Mouse (Mus musculus): ENCODE results near the gene Hnrnpr.

Gene Hnrnpr

DNA sequence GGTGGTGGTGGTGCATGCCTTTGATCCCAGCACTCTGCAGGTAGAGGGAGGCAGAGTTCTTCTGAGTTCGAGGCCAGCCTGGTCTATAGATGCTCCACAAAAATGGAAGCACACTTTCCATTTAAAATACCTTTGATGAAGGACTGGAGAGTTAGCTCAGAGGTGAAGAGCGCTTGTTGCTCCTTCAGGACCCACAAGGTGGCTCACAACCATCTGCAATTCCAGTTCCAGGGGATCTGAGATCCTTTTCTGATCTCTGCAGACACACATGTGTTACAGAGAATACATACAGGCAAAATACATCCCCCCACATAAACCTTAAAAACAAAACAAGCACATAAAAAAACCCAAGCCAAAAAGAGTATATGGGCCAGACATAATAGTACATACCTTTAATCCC lies 2.4 kb upstream of the Hnrnpr start:
- 61% methylated on average over 2 of the region's 2 CpGs for WGBS

DNA sequence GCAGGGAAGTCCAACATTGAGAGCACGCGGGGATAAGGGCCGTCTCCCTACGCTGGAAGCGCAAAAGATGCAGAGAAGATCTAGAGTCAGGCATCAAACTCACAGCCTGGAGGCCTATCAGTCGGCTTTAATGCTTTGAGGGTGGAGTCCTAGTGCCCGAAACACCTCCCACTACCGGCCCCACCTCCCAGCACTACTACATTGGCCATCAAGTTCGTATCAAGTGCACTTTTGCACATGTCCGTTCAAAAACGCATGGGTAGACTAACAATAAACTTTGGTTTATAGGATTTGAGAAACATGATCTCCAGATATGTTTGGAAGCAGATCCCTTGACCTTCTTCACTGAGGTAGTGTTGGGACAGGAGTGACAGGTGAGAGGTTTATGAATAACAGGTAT lies 962 bp upstream of the Hnrnpr start:
- 11% methylated on average over 11 of the region's 11 CpGs for WGBS

DNA sequence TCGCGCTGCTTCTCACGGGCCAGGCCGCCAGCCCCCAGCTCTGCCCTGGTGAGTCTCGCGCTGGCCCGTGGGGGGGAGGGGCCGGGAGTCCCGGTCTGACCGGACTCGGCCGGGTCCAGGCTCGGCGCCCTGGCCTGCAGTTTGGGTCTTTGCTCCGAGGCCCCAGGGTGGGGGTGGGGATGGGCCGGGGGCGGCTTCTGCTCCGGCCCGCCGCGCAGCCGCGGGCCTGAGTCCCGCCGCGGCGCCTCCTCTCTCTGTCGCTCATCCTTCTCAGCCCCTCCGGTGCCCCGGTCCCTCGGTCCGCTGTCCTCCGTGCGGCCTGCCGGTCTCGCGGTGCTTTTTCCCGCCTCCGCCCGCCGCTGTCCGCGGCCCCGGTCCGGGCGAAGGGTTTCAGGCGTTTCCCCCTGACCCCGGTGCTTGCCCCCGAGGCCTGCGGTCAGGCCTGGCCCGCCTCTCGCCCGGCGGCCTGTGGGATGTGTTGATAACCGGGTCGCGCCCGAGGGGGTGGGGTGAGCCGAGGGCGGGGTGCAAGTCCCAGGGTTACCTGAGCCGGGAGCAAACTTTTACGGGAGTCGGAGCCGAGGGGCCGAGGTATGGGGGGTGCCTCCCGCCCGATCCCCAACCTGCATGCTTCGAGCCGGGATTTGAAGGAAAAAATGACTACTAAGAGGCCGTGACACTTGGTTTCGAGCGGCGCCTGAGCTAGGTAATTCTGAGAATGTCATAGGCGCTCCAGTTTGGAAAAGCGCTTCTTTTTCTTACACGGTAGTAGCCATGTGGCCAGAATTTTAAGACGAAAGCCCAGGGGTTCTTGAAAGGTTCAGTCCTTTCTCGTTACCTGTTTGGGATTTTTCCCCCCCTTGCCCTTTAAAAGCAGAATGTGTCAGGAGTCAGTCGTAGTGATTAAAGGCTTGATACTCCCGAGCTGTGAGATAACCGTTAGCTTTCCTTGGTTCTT lies 579 bp downstream of the Hnrnpr start:
- WGBS = under 1% methylated on average over 80 of the region's 81 CpGs

DNA sequence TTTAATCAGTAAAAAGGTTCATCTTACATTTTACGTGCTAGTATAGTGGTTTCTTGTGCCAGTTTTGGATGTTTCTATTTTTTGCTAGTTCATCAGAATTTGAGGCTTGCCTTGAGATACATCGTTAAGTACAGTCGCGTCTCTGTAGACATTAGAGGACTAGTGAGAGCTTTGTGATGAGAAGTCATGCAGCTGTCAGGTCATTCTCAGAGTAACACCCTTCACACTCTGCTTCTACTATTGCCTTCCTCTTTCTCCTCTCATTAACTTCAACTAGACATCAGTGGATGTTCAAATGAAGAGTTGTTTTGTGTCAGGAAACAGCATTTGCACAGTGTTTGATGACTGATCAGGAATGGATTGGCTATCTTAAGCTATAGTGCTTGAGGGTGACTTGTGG lies 1.9 kb downstream of the Hnrnpr start:
- WGBS = 6% methylated on average over 4 of the region's 4 CpGs

DNA sequence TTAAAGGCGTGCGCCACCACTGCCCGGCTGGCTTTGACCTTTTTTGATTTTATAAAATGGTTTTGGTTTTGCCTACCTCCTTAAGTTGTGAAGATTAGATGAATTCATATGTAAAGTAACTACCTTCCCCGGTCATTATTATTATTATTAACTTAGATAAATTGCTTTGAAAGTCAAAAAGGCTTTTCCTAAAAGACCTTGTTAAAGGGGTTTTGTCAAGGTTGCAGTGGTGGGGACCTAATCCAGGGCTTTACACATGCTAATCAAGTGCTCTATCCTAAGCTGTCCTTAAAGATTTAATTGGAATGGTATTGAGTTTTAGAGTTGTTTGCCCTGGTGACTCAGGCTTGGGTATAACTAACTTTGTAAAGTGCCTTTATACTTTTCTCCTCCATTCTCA lies 6.9 kb downstream of the Hnrnpr start:
- 72% methylated on average over 4 of the region's 4 CpGs for WGBS

DNA sequence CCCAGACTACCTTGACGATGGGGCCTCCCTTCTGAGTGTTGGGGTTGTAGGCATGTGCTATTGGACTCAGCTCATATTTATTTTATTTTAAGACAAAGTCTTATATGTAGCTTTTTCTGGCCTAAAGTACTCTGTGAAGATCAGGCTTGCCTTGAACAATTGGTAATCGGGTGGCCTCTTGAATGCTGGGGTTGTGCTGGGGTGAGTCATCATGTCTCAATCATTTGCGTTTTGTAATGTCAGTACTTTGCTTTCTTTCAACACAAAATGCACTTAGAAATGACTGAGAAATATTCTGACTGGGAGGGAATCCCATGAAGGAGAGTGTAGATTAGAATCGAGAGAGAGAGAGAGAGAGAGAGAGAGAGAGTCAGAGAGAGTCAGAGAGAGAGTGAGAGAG lies 9.3 kb downstream of the Hnrnpr start:
- WGBS = 63% methylated on average over 4 of the region's 4 CpGs

DNA sequence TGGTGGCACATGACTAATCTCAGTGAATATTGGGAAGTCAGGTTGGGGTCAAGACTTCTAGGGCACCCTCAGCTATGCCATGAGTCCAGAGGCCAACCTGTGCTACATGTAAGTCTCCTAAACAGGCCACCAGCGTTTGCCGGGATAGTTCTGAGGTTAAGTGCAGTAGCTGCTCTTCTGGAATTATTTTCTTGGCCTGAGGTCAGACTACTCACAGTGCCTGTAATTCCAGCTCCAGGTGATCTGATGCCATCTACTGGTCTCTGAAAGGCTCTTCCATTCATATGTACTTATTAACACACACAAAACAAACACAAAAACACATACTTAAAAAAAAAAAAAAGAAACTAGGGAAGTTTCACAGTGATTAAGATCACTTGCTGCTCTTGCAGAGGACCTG lies 13.5 kb downstream of the Hnrnpr start:
- 49% methylated on average over 2 of the region's 2 CpGs for WGBS

DNA sequence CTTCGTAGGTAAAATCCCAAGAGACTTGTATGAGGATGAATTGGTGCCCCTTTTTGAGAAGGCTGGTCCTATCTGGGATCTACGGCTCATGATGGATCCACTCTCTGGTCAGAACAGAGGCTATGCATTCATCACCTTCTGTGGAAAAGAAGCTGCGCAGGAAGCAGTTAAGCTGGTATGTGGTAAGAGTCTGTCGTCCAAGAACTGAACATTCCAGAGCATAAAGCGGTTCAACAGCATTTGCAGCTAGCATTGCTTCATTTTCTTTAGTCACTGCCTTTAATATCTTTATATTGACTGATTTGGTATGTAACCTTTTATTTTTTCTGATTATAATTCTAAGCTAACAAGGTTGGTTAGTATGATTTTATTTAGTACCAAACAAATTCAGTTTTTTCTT lies 16.5 kb downstream of the Hnrnpr start:
- WGBS = 77% methylated on average over 5 of the region's 5 CpGs

DNA sequence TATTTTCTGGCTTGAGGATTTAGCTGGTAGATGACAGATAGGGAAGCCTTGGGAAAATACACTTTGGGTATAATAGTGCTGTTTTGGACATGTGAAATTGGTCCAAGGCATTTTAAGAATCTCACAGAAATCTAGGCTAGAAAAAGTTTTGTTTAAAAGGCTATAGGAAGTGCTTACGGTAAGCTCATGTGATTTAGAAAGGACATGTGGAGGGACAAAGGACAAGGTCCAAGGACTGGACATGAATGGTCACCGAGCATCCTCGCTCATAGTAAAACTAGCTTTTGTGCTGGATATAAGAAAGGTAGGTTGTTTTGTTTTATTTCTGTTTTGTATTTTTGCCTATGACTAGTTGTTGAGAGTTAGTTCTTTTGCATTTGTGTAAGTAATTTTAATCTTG lies 21.0 kb downstream of the Hnrnpr start:
- WGBS = 89% methylated on average over 3 of the region's 3 CpGs

DNA sequence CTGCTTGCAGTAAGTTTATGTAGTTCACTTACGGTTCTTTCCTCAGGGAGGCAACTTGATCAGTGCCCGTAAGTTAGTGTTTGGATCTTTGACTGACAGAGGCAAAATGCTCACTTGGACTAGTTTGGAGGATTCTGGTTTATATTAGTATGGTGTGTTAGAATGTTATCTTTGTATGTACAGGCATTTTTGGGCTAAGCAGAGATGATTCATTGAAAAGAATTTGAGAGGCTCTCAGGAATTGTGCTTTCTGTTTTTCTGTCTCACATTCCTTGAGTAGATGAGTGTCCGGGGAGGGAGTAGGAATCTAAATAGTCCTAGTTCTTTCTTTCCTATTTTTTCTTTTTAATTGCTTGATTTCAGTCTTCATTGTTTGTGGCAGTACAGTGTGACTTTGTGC lies 22.4 kb downstream of the Hnrnpr start:
- 81% methylated on average over 3 of the region's 3 CpGs for WGBS

DNA sequence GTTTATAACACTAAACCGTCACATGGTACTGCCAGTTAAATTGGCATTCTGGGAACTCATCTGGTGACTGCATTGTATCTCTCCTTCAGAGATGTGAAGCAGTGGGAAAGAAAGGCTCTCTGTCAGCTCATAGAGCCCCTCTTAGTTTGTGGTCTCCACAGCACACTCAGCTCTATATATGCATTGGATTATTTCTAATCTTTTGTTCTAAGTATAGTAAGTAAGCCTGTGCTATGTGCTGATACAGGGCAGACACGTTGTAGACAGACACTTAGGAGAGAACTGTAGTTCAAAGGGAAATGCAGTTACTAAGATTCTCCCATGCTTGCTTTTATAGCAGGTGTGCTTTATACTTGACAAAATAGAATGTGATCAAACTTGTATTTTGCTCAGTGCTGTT lies 24.3 kb downstream of the Hnrnpr start:
- 51% methylated on average over 2 of the region's 2 CpGs for WGBS

DNA sequence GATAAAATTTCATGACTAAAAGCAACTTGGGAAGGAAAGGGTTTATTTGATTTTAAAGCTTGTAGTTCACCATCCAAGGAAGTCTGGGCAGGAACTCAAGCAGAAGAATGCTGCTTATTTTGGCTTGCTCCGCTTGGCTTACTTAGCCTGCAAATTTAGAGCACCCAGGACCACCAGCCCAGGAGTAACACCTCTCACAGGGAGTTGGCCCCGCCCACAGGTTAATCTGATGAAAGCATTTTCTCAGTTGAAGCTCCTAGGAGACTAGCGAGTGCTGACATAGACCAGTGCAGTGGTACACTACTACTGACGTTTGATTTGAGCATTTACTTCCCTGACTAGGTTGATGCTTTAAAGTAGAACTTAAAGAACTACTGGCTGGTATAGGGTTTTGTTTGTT lies 26.4 kb downstream of the Hnrnpr start:
- WGBS = 45% methylated on average over 4 of the region's 4 CpGs

DNA sequence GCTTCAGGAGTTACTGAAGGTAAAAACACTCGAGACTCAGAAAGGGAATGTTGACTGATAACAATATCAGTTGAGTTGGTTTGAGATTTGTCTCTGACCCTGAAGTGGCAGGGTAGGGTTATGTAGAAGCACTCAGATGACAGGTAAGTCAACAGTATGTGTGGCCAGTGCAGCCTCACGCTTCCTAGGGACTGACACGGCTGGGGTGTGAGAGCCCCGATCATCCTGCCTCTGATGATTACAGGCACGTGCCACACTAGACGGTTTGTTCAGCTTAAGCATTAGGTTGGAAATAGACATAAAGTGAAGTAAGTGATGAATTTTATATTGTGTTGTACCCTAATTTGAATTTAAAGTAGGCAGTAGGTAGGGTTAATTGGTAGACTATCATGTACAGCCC lies 38.9 kb downstream of the Hnrnpr start:
- 93% methylated on average over 6 of the region's 6 CpGs for WGBS

DNA sequence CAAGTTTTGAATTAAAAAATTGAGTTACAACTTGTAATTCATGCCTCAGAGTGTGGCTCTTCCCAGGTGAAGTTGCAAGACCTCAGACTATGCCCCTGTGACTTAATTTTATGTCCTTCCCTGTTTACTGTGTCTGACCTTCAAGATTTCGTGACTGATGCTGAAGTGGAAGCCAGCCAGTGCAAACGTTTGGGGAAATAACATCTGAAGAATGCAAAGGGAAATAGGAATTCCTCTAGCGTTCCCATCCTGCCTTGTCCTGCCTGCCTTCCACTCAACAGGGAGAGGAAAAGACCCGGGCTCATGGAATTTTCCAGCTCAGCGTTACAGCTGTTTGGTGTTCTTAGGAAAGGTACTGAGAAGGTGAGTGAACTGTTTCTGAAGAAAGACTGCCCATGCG lies 46.3 kb downstream of the Hnrnpr start:
- 73% methylated on average over 6 of the region's 6 CpGs for WGBS

DNA sequence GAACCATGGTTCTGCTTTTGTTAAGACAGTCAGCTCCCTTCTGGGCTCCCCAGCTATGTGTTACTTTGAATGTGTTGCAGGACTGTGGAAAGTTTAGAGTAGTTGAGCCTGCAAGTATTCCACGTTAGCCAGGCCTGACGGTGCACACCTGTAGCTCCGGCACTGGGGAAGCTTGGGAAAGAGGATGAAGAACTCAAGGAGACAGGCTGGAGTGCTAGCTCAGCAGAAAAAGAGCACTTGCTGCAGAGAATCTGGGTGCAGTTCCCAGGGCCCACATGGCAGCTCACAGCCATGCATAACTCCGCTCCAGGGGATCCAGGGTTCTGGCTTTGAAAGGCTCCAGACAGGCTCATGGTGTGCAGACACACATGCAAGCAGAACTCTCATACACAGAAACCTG lies 46.7 kb downstream of the Hnrnpr start:
- 92% methylated on average over 4 of the region's 4 CpGs for WGBS

DNA sequence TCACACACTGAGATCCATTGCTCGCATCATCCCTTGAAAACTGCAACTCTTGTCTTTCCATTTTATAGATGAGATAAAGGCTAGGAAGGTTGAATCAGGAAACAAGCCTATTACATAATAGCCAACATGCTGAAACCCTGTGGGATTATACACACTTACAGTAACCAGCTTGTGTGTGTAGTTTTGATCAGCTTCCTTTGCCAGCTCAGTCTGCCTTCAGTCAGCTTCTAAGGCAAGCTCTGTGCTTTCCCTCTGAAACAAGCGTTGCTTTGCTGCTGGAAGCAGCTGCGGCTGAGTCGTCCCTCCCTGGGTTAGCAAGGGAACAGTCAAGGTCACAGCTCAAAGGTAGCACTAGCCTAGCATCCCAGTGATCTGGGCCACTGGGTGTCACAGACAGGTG lies 57.1 kb downstream of the Hnrnpr start:
- 30% methylated on average over 4 of the region's 4 CpGs for WGBS

DNA sequence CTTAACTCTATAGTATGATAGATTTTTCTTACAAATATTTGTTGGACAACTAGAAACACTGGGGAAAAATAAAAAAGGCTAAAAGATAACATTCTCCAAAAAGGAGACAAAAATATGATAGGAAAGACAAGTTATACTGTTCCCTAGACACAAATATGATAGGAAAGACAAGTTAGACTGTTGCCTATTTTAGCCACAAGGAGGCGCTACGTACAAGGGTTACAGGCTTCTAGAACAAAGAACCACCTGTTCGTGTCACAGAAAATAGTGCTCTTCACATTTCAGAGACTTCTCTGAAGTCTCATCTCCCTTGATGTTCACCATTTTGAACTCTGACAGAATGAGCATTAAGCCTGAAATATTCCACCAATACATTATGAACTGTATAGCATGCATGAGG lies 59.0 kb downstream of the Hnrnpr start:
- 2% methylated on average over 3 of the region's 3 CpGs for WGBS

DNA sequence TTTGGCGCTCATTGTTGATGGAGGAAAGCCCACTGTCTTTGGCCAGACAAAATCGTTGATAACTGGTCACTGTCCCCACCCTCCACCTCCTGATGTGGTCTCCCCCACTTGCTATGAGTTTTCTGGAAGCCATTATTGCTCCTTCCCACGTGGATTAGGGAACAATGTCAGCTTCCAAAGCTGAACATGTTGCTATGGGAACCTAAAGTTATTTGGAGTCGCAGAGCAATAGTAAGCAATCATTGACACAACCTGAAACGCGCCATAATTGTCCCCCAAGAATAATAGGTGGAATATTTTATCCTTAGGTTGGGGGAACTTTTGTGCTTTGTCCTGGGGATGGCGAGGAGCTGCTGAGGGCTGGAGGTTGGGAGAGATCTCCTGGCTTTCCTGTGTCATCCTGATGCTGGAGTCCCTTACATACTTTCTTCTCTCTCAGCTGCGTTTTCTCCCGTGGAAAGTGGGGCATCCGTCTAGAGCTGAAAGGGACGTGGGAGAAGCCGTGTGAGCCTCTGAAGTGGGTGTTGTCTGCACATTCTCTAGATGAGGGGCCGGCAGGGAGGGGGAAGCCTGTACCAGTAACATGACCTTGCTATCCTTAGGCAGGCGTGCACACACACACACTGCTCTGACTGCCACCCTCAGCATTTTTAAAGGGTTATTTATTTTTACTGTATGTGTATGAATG lies 62.9 kb downstream of the Hnrnpr start:
- WGBS = 26% methylated on average over 14 of the region's 14 CpGs

DNA sequence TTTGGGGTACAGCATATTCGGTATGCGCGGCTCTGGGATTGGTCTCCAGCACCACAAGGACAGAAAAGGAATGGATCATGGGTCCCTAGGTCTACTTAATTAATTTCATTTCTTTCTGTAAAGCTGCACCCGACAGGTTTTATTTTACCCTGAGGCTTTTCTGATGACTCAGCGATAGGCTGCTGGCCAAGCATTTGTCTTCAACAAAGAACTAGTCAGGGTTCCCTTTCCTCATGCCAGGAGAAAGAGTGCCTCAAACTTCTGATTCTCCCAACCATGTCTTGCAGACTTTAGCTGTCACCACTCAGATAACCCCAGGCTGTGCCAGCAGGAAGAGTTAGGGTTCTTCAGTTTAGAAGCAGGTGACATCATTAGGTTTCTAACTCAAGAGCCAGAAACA lies 66.3 kb downstream of the Hnrnpr start:
- WGBS = 72% methylated on average over 5 of the region's 5 CpGs

DNA sequence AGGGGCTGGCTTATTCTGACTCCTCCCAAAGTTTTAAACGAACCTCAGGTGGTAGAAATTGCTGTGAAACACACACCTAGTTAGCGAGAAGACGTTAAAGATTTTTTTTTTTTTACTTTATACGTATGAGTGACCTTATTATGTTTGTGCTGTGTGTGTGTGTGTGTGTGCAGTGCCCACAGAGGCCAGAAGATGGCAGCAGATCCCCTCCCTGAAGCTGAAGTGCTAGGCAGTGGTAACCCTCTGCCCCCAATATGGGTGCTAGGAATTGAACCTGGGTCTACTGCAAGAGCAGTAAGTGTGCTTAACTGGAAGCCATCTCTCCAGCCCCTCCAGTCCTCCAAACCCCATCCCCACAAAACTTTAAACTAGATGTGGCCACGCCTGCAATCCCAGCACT lies 72.3 kb downstream of the Hnrnpr start:
- 91% methylated on average over 5 of the region's 5 CpGs for WGBS

DNA sequence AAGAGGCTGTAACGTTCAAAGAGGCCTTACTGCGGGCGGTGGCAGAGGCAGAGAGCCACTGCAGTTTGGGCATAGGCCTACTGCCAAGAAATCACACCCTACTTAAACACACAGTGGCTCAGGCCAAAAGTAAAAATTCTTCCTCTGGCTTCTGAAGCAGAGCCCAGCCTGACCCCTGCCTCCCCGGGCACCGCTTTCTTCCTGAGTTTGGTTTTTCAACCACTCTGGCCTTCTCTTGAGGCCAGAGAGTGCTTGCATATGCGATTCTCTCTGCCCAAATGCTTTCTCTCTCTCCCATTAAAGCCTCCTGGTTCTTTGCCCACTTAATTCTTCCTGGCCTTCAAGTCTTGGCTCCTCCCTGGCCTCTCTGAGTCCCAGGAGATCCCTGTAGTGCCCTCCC lies 73.1 kb downstream of the Hnrnpr start:
- WGBS = 61% methylated on average over 6 of the region's 6 CpGs

DNA sequence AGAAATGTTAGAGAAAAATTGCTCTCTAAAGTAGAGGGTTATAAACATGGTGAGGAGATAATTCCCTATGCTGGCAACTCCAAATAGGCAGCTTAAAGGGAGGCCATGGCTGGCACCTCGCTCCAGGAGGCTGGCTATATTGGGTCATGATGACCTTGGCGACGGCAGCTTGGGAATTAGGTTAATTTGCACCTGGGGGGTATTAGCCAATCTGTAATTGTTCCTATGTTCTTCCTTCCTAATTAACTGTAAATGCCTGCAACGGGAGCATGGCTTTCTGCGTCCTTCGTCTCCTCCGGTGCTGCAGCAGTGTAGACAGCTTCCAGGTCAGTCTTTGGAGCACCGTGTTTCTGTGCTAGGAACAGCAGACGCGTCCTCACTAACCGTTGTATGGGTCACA lies 76.5 kb downstream of the Hnrnpr start:
- WGBS = 64% methylated on average over 11 of the region's 11 CpGs

DNA sequence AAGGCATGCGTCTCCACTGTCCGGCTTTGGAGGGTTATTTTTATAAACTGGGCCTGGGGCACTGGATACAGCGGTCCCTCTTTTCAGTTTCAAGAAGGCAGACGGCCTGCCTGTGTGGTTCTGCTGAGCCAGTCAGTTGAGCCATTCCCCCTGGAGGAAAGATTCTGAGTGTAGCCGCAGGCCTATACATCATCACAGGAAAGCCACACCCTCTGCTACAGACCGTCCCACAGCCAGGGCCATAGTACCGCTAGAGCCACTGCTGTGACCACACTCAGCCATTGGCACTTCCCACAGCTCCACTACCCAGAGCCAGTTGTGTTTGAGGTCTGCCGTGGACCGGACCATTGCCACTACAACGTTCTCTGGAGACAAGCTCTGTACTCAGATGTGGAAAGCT lies 91.1 kb downstream of the Hnrnpr start:
- WGBS = 89% methylated on average over 10 of the region's 10 CpGs
